In genomic region chr5:120813023-120813422, GRCm38 (mm10) we compare ENCODE assay signal across 11 mouse cellular contexts. TPM values are rescaled to one million over a fixed set of nuclear protein-coding genes. Genes with fewer than 3 reads are reported as not detected.
DNase-seq lines count a peak whose midpoint lies in the region; ATAC-seq and TF ChIP-seq lines count a peak whose summit lies in the region.
"Had no signal": no experiment of that assay in that cellular context is flagged by ENCODE, and none has a peak within 500 bp of the region (broad histone marks: within the 10 kb centered on the region; RNA-seq: fewer than 3 reads in every experiment).

No protein-coding gene starts in this region.

- peak overlapping the region; percentile 61 for H3K4me2 ChIP-seq in heart, embryonic 16.5 days (ENCODE audit: low read depth, low read length)
- H3K4me2 ChIP-seq in forebrain, embryonic 16.5 days (ENCODE audit: low read length) = peak overlapping the region; percentile 49

- no peaks in the 10 kb centered on the region for H3K9me3 ChIP-seq in heart, embryonic 16.5 days (replicated peaks; ENCODE audit: control insufficient read depth, low read length)
- no peaks in the 10 kb centered on the region for H3K9me3 ChIP-seq in G1E (replicated peaks)
- H3K9me3 ChIP-seq in forebrain, embryonic 16.5 days (ENCODE audit: control insufficient read depth, low read length) = no peaks in the 10 kb centered on the region

- no peaks in the 10 kb centered on the region for H3K27me3 ChIP-seq in heart, embryonic 16.5 days (ENCODE audit: control insufficient read depth, insufficient read depth, low read length)
- no peaks in the 10 kb centered on the region; the same call in 1 of the 2 replicates for H3K27me3 ChIP-seq in G1E (ENCODE audit: insufficient read depth, low read length)
- no peaks in the 10 kb centered on the region for H3K27me3 ChIP-seq in forebrain, embryonic 16.5 days (replicated peaks; ENCODE audit: control insufficient read depth, insufficient read depth, low read length)

- peaks cover 33% of the 10 kb centered on the region for H3K79me2 ChIP-seq in macrophage (ENCODE audit: inconsistent target)

- no peak for TF ChIP-seq CTCF in G1E (IDR thresholded peaks at IDR 0.05; ENCODE audit: low read depth, low read length)

- ATAC-seq in heart, embryonic 16.5 days (replicated peaks; ENCODE audit: extremely low read depth, insufficient read depth, low FRiP score) = no peak
- ATAC-seq in G1E (ENCODE audit: extremely low read depth, insufficient number of reproducible peaks, low FRiP score, poor library complexity, severe bottlenecking) = no peak
- ATAC-seq in forebrain, embryonic 16.5 days = no peak

- 72% methylated on average over 6 of the region's 6 CpGs for WGBS in heart, embryonic 16.5 days
- WGBS in forebrain, embryonic 16.5 days = 85% methylated on average over 6 of the region's 6 CpGs
- 55% methylated on average over 6 of the region's 6 CpGs for WGBS in macrophage (ENCODE audit: missing documents)

- no peaks in the 10 kb centered on the region for H3K36me3 ChIP-seq in heart, embryonic 16.5 days (ENCODE audit: control insufficient read depth, insufficient read depth)
- H3K36me3 ChIP-seq in G1E (replicated peaks) = peaks cover 41% of the 10 kb centered on the region
- H3K36me3 ChIP-seq in forebrain, embryonic 16.5 days (ENCODE audit: control insufficient read depth, insufficient read depth) = no peaks in the 10 kb centered on the region
- H3K36me3 ChIP-seq in macrophage (ENCODE audit: inconsistent target) = peaks cover 36% of the 10 kb centered on the region

- H3K4me1 ChIP-seq in heart, embryonic 16.5 days (ENCODE audit: control insufficient read depth, insufficient read depth, low read length) = 0 out of 2 replicates have a peak, but pooled peaks cover 2% of the 10 kb centered on the region
- peaks cover 48% of the 10 kb centered on the region for H3K4me1 ChIP-seq in G1E (ENCODE audit: insufficient read depth, low read depth, low read length)
- peaks cover 4% of the 10 kb centered on the region; the same call in 1 of the 2 replicates for H3K4me1 ChIP-seq in forebrain, embryonic 16.5 days (replicated peaks; ENCODE audit: control insufficient read depth, insufficient read depth, low read length)

- peak overlapping the region; percentile 53 for H3K9ac ChIP-seq in heart, embryonic 16.5 days (ENCODE audit: low read length)
- H3K9ac ChIP-seq in forebrain, embryonic 16.5 days (replicated peaks; ENCODE audit: low read depth, low read length) = no peak overlapping the region

- no peak overlapping the region for H3K27ac ChIP-seq in heart, embryonic 16.5 days (ENCODE audit: low read length)
- H3K27ac ChIP-seq in forebrain, embryonic 16.5 days (ENCODE audit: low read length) = no peak overlapping the region
- peak overlapping the region; percentile 56 for H3K27ac ChIP-seq in macrophage

- no peak for DNase-seq in heart, adult 18-20 months
- no peak for DNase-seq in G1E (ENCODE audit: low spot score)
- no peak for DNase-seq in retina, postnatal 1 day
- no peak for DNase-seq in gastrocnemius, postnatal 25 days
- no peak for DNase-seq in cerebellum, postnatal 25 days

- H3K4me3 ChIP-seq in heart, embryonic 16.5 days (ENCODE audit: low read length) = peak overlapping the region; percentile 53
- H3K4me3 ChIP-seq in G1E (ENCODE audit: low read depth, low read length) (peak overlapping the region; percentile 77), macrophage (ENCODE audit: inconsistent target) (peak overlapping the region; percentile 85)
- no peak overlapping the region for H3K4me3 ChIP-seq in forebrain, embryonic 16.5 days (replicated peaks; ENCODE audit: low read length)

RNA-seq across cellular contexts. Expression of gene Oas1c, which starts 0.7 kb away (rescaled TPM):
- polyA plus RNA-seq in heart, embryonic 16.5 days (2015; fragmentation: Nextera tagmentation; extraction: Ambion mirVana) = 0.60 and 0.77 TPM in 2 replicates
- under 1 TPM; 0.22 to 0.36 TPM for total RNA-seq in heart, adult 18-20 months (2021)
- total RNA-seq in G1E (2014; fragmentation: Nextera tagmentation) = 9.5 and 10.3 TPM in 2 replicates
- 4.3 and 6.4 TPM in 2 replicates for total RNA-seq in G1E (2017)
- 0.25 and 0.29 TPM in 2 replicates for polyA plus RNA-seq in G1E (2012)
- polyA plus RNA-seq in forebrain, embryonic 16.5 days (2015; fragmentation: Nextera tagmentation; extraction: Ambion mirVana) = 0.32 and 0.34 TPM in 2 replicates
- total RNA-seq in macrophage (2018; cell fraction: chromatin; rRNA removed) = 10 to 100 TPM in 9 of 26 experiments, 1 to 10 TPM in 17; 1.1 to 20.7 (median 7.6) TPM
- 10 to 100 TPM in 13 of 26 experiments, 1 to 10 TPM in 13; 3.4 to 18.4 (median 8.6) TPM for total RNA-seq in macrophage (2018; cell fraction: cytosol; rRNA removed)
- 10 to 100 TPM in 12 of 26 experiments, 1 to 10 TPM in 14; 1.9 to 27.5 (median 9.9) TPM for total RNA-seq in macrophage (2018; cell fraction: nucleus; rRNA removed)
- 3.1 to 7.0 TPM (median 4.3 TPM) in 3 replicates for polyA plus RNA-seq in macrophage (2018)
- total RNA-seq in gastrocnemius, postnatal 25 days (2021) = not detected

RNA-seq across cellular contexts. Expression of gene Oas1e, which starts 17.7 kb away (rescaled TPM):
- not detected in 2 replicates for polyA plus RNA-seq in heart, embryonic 16.5 days (2015; fragmentation: Nextera tagmentation; extraction: Ambion mirVana)
- total RNA-seq in heart, adult 18-20 months (2021) = not detected
- total RNA-seq in G1E (2014; fragmentation: Nextera tagmentation) (not detected in 2 replicates), G1E (2017) (0.12 TPM in 1 of 2 replicates, not detected in the other)
- polyA plus RNA-seq in G1E (2012) (not detected in 2 replicates), macrophage (2018) (not detected in 3 replicates)
- polyA plus RNA-seq in forebrain, embryonic 16.5 days (2015; fragmentation: Nextera tagmentation; extraction: Ambion mirVana) = not detected in 2 replicates
- not detected for total RNA-seq in macrophage (2018; cell fraction: chromatin; rRNA removed)
- not detected for total RNA-seq in macrophage (2018; cell fraction: cytosol; rRNA removed)
- not detected for total RNA-seq in macrophage (2018; cell fraction: nucleus; rRNA removed)
- not detected for total RNA-seq in gastrocnemius, postnatal 25 days (2021)
- polyA plus RNA-seq: cortical plate, adult 2 months had no signal

RNA-seq across cellular contexts. Expression of gene Oas1f, which starts 34.1 kb away (rescaled TPM):
- 0.12 TPM in 1 of 2 replicates, not detected in the other for polyA plus RNA-seq in heart, embryonic 16.5 days (2015; fragmentation: Nextera tagmentation; extraction: Ambion mirVana)
- total RNA-seq in heart, adult 18-20 months (2021) = not detected
- total RNA-seq in G1E (2014; fragmentation: Nextera tagmentation) (not detected in 2 replicates), G1E (2017) (not detected in 2 replicates)
- polyA plus RNA-seq in G1E (2012) (not detected in 2 replicates), macrophage (2018) (not detected in 3 replicates)
- polyA plus RNA-seq in forebrain, embryonic 16.5 days (2015; fragmentation: Nextera tagmentation; extraction: Ambion mirVana) = not detected in 2 replicates
- not detected for total RNA-seq in macrophage (2018; cell fraction: chromatin; rRNA removed)
- total RNA-seq in macrophage (2018; cell fraction: cytosol; rRNA removed) = not detected
- not detected for total RNA-seq in macrophage (2018; cell fraction: nucleus; rRNA removed)
- total RNA-seq in gastrocnemius, postnatal 25 days (2021) = not detected
- total RNA-seq: neutrophil, adult 5-6 weeks had no signal
- polyA plus RNA-seq: cortical plate, adult 2 months had no signal

RNA-seq across cellular contexts. Expression of gene Oas3, which starts 35.6 kb away (rescaled TPM):
- polyA plus RNA-seq in heart, embryonic 16.5 days (2015; fragmentation: Nextera tagmentation; extraction: Ambion mirVana) = 0.59 and 0.80 TPM in 2 replicates
- total RNA-seq in heart, adult 18-20 months (2021) = under 1 TPM in 1 of 2 experiments, not detected in 1; 0.05 TPM
- total RNA-seq in G1E (2014; fragmentation: Nextera tagmentation) (0.97 and 2.0 TPM in 2 replicates), G1E (2017) (0.60 and 0.76 TPM in 2 replicates)
- polyA plus RNA-seq in G1E (2012) (0.26 and 0.28 TPM in 2 replicates), macrophage (2018) (41.1 to 153 TPM (median 78.6 TPM) in 3 replicates)
- polyA plus RNA-seq in forebrain, embryonic 16.5 days (2015; fragmentation: Nextera tagmentation; extraction: Ambion mirVana) = 0.15 and 0.25 TPM in 2 replicates
- total RNA-seq in macrophage (2018; cell fraction: chromatin; rRNA removed) = 100 to 1,000 TPM in 15 of 26 experiments, 10 to 100 TPM in 11; 43.7 to 450 (median 323) TPM
- 100 to 1,000 TPM in 16 of 26 experiments, 10 to 100 TPM in 10; 61.9 to 594 (median 264) TPM for total RNA-seq in macrophage (2018; cell fraction: cytosol; rRNA removed)
- 100 to 1,000 TPM in 17 of 26 experiments, 10 to 100 TPM in 9; 71.9 to 656 (median 415) TPM for total RNA-seq in macrophage (2018; cell fraction: nucleus; rRNA removed)
- total RNA-seq in gastrocnemius, postnatal 25 days (2021) = not detected

RNA-seq across cellular contexts. Expression of gene Oas1h, which starts 48.2 kb away (rescaled TPM):
- polyA plus RNA-seq in heart, embryonic 16.5 days (2015; fragmentation: Nextera tagmentation; extraction: Ambion mirVana) = not detected in 2 replicates
- total RNA-seq in heart, adult 18-20 months (2021) = not detected
- total RNA-seq in G1E (2014; fragmentation: Nextera tagmentation) (not detected in 2 replicates), G1E (2017) (not detected in 2 replicates)
- polyA plus RNA-seq in G1E (2012) (not detected in 2 replicates), macrophage (2018) (not detected in 3 replicates)
- polyA plus RNA-seq in forebrain, embryonic 16.5 days (2015; fragmentation: Nextera tagmentation; extraction: Ambion mirVana) = not detected in 2 replicates
- not detected for total RNA-seq in macrophage (2018; cell fraction: chromatin; rRNA removed)
- not detected for total RNA-seq in macrophage (2018; cell fraction: cytosol; rRNA removed)
- not detected for total RNA-seq in macrophage (2018; cell fraction: nucleus; rRNA removed)
- not detected for total RNA-seq in gastrocnemius, postnatal 25 days (2021)
- total RNA-seq: ES-E14; neutrophil, adult 5-6 weeks had no signal
- polyA plus RNA-seq: cortical plate, adult 2 months had no signal
